Mouse (Mus musculus): ENCODE results near the gene Gm45711.

Gm45711 gene

DNA sequence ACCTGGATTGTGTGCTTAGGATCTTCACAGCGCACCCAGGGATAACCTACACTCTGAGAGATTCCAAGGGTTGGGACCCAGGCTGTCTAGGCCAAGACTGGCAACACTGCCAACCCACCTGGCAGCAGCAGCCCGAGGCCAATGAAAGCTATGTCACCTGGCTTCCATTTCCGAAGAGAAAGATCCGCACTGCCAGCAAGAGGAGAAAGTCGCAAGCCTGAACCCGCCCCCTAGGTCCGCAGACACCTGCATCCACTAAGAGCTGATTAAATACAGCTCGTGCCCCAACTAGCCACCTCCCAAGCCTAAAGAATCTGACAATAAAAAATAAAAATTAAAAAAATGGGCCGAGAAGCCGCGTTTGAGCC is 62.0 kb downstream of the Gm45711 start:
- intact Hi-C loops (cut with DNase I) = no loop called here

DNA sequence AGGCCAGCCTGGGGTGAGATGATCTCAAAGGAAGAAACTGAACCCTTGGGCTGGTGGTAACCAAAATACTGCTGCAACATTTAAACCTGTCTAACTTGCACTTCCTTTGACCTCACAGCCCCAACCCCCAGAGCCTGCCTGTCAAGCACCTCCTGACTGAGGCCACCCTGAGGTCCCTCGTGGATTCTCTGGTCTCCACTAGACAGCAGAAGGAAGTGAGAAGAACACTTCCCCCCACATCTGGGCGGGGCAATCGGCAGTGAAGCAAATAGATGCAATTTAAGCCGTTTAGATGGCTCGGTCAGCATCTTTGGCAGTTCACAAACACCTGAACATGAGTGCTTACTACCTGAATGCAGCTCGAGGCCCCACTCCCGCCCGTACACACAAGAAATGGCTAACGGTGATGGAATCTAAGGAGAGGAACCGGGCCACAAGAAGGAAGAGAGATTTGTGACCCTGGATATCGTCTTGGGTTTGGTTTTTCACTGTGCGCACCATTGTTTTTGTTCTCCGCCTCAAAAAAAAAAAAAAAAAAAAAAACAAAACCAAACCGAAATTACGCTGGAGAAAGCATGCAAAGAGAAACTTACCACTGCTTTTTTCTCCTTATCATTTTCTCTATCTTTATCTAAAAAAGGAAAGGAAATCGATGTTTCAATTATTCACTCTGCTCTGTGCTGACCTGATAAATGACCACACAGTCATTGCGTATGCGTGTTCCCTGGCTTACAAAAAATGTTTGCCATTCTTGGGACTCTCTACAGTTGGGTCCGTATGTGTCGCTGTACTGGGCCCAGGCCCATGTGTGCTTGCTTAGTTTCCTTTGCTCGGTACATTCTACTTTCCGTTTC is 62.6 kb downstream of the Gm45711 start:
- intact Hi-C loops (cut with DNase I) = no loop called here

DNA sequence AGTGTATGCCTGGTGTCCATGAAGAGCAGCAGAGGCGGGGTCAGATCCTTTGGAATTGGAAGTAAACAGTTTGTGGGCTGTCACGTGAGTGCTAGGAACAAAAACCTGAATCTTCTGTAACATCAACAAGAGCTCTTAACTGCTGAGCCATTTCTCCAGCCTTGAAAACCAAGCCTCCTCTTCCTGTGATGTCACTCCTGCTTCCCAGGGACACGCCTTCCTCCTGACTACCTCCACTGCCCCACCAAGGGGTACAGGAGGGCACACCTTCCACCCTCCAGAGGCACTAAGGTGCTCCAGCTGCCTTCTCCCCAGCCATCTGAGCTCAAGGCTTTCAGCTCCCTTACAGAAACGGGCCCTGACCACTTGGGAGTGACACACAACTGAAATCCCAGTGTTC is 63.3 kb downstream of the Gm45711 start:
- intact Hi-C loops (cut with DNase I) = no loop called here

DNA sequence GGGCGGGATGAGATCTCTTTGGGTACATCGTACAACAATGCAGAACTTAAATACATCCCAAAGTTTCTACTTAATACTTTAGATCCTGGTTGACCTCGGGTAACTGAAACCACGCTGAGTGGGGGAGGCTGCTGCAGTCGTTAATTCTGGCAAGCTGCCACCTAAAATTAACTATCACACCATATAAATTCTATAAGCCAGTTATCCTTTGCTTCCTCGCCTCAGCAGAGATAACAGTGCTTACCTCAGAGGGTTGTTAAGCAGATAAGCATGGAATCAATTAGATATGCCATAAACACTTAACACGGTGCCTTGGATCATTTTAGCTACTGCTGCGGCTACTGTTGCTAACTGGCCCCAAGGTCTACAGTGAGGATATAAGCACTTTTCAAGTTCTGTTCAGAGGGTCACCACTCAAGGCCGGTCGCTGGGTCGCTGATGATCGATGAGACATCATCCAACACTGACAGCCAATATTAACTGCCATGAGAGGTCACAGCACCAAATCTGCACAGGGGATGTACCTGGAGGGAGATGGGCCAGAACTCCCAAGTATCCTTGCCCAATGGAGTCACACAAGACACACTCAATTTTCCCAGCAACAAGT is 67.7 kb downstream of the Gm45711 start:
- intact Hi-C loops (cut with DNase I) = no loop called here

DNA sequence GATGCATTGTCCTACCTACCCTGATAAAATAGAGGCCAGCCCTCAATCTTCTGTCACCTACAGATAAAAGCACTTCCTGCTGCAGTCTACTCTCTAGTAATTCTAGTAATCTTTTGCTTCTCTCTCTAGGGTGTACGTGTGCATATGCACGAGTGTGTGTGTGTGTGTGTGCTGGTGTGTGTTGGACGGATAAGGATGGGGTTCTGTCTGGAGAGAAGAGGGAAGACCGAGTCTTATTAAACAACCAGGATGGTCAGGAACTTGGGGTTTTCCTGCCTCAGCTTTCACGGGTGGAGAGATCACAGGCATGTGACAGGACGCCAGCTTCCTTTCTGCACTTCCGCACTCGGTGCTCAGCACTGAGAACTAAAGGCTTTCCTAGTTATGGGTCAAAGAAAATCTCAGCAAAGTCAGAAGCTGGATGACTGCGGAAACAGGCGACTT is 70.4 kb downstream of the Gm45711 start:
- intact Hi-C loops (cut with DNase I) = no loop called here

DNA sequence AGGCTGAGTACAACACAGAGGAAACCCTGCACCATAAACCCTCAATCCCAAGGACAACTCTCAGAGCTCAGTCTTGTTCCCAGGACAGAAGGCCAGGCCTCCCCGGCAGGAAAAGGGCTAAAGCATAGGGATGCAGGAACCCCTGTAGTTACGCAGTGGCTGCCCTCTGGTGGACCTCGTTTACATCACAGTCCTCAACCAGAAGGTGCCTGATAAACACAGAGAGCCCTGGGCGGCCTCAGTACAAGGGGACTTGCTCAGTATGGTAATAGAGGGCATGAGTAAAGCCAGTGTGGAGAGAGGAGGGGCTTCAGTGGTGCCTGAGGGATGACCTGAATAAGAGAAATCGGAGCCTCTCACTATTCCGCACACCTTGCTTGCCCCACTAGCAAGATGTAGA is 75.3 kb downstream of the Gm45711 start:
- intact Hi-C loops (cut with DNase I) = no loop called here

DNA sequence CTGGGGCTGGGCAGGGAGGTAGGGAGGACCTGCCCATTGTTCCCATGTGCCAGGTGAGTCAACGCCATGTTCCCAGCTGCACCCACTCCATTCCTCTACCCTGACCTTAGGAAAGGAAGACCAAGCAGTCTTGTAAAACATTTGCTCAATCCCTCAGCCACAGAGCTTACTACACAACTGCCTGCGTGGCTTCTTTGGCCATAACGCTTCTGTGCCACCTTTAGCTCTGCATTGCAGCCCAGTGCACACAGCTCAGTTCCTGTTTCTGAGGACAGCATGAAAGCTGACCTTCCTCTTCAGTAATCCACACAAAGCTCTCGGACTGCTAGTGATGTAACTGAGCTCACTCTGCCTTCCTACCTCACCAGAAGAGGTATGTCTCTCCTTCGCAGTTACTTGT is 77.0 kb downstream of the Gm45711 start:
- intact Hi-C loops (cut with DNase I) = no loop called here

DNA sequence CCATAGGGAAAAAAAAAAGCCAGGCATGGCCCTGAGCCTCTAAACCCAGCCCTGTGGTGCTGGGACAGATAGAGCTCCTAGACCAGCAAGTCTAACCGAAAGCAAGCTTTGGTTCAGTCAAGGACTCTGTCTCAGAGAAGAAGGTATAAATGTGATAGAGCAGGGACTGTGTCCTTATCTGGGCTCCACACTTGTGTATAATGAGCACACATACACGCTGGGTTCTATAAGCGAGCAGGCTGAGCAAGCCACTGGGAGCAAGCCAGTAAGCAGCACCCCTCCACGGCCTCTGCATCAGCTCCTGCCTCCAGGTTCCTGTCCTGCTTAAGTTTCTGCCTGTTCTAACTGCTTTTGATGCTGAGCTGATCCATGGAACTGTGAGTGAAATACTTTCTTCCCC is 77.8 kb downstream of the Gm45711 start:
- intact Hi-C loops (cut with DNase I) = no loop called here

Data from adrenal gland (tissue).